ENCODE assay signal across 25 mouse cellular contexts in genomic region chr10:38265564-38265963, GRCm38 (mm10).
A peak's percentile ranks its signal among the peaks of the same experiment; 100 is the strongest.
DNase-seq lines count a peak whose midpoint lies in the region; ATAC-seq and TF ChIP-seq lines count a peak whose summit lies in the region.
"Had no signal": no experiment of that assay in that cellular context is flagged by ENCODE, and none has a peak within 500 bp of the region (broad histone marks: within the 10 kb centered on the region; RNA-seq: fewer than 3 reads in every experiment).

No protein-coding gene starts in this region.

- 71% methylated on average over 3 of the region's 3 CpGs for WGBS in forebrain, embryonic 13.5 days
- WGBS in forebrain, embryonic 12.5 days, result 60% methylated on average over 3 of the region's 3 CpGs
- WGBS in lung, postnatal 0 days, result 34% methylated on average over 3 of the region's 3 CpGs

- no peaks in the 10 kb centered on the region for H3K9me3 ChIP-seq in forebrain, embryonic 13.5 days (replicated peaks)
- H3K9me3 ChIP-seq in forebrain, embryonic 12.5 days, result no peaks in the 10 kb centered on the region
- H3K9me3 ChIP-seq in lung, postnatal 0 days (ENCODE audit: low read length), result no peaks in the 10 kb centered on the region
- H3K9me3 ChIP-seq: embryonic facial prominence, embryonic 10.5 days; embryonic facial prominence, embryonic 13.5 days; heart, embryonic 12.5 days; heart, embryonic 15.5 days; hindbrain, embryonic 13.5 days; intestine, embryonic 15.5 days had no signal

- no peak for TF ChIP-seq CTCF in lung, postnatal 0 days (IDR thresholded peaks at IDR 0.05)

- no peaks in the 10 kb centered on the region for H3K36me3 ChIP-seq in forebrain, embryonic 13.5 days (ENCODE audit: poor library complexity, severe bottlenecking)
- no peaks in the 10 kb centered on the region for H3K36me3 ChIP-seq in forebrain, embryonic 12.5 days (replicated peaks)
- H3K36me3 ChIP-seq in lung, postnatal 0 days (ENCODE audit: insufficient read depth, low read length), result no peaks in the 10 kb centered on the region
- H3K36me3 ChIP-seq: embryonic facial prominence, embryonic 10.5 days; embryonic facial prominence, embryonic 13.5 days; heart, embryonic 12.5 days; heart, embryonic 15.5 days; hindbrain, embryonic 10.5 days; hindbrain, embryonic 13.5 days; intestine, embryonic 15.5 days had no signal

- no peak overlapping the region for H3K4me2 ChIP-seq in forebrain, embryonic 13.5 days
- no peak overlapping the region for H3K4me2 ChIP-seq in forebrain, embryonic 12.5 days
- no peak overlapping the region for H3K4me2 ChIP-seq in lung, postnatal 0 days (replicated peaks; ENCODE audit: low read depth, low read length)
- H3K4me2 ChIP-seq: embryonic facial prominence, embryonic 13.5 days; heart, embryonic 12.5 days; heart, embryonic 15.5 days; hindbrain, embryonic 13.5 days; intestine, embryonic 15.5 days had no signal

- DNase-seq in lung, postnatal 0 days (ENCODE audit: low spot score), result peak; percentile 67
- no peak for DNase-seq in lung, postnatal 14 days
- peak; percentile 21 for DNase-seq in lung, postnatal 25 days (ENCODE audit: low spot score)
- no peak for DNase-seq in urinary bladder, postnatal 25 days (ENCODE audit: low spot score)
- DNase-seq: adrenal gland, adult 2 months; adrenal gland, postnatal 14 days; cerebellum, adult 11-12 months; cerebellum, adult 8-10 months; cerebellum, postnatal 10 days; gastrocnemius, postnatal 25 days; heart, adult 18-20 months; heart, postnatal 10 days; heart, postnatal 36 days had no signal

- H3K27me3 ChIP-seq in forebrain, embryonic 13.5 days, result no peaks in the 10 kb centered on the region
- H3K27me3 ChIP-seq in forebrain, embryonic 12.5 days, result no peaks in the 10 kb centered on the region
- no peaks in the 10 kb centered on the region for H3K27me3 ChIP-seq in lung, postnatal 0 days (replicated peaks; ENCODE audit: insufficient read depth, low read length)
- H3K27me3 ChIP-seq: embryonic facial prominence, embryonic 13.5 days; heart, embryonic 12.5 days; heart, embryonic 15.5 days; hindbrain, embryonic 13.5 days; intestine, embryonic 15.5 days had no signal

- TF ChIP-seq EP300 in lung, postnatal 0 days (IDR thresholded peaks at IDR 0.05), result no peak

- peak; percentile 59; the same call in 1 of the 2 replicates for ATAC-seq in forebrain, embryonic 13.5 days
- no peak for ATAC-seq in forebrain, embryonic 12.5 days (ENCODE audit: low FRiP score)
- ATAC-seq in lung, postnatal 0 days, result peak; percentile 69
- ATAC-seq: CD4-positive, CD25-positive, alpha-beta regulatory T cell, adult 4 months; hindbrain, embryonic 16.5 days; intestine, embryonic 15.5 days had no signal

- no peak overlapping the region for H3K9ac ChIP-seq in forebrain, embryonic 13.5 days
- H3K9ac ChIP-seq in forebrain, embryonic 12.5 days, result no peak overlapping the region
- H3K9ac ChIP-seq in lung, postnatal 0 days (replicated peaks; ENCODE audit: low read depth), result no peak overlapping the region
- H3K9ac ChIP-seq: embryonic facial prominence, embryonic 13.5 days; heart, embryonic 12.5 days; heart, embryonic 15.5 days; hindbrain, embryonic 13.5 days; intestine, embryonic 15.5 days had no signal

- no peaks in the 10 kb centered on the region for H3K4me1 ChIP-seq in forebrain, embryonic 13.5 days
- H3K4me1 ChIP-seq in forebrain, embryonic 12.5 days, result no peaks in the 10 kb centered on the region
- H3K4me1 ChIP-seq in lung, postnatal 0 days (ENCODE audit: insufficient read depth, low read depth, low read length), result no peaks in the 10 kb centered on the region
- H3K4me1 ChIP-seq: embryonic facial prominence, embryonic 10.5 days; embryonic facial prominence, embryonic 13.5 days; heart, embryonic 15.5 days; hindbrain, embryonic 10.5 days; hindbrain, embryonic 13.5 days; intestine, embryonic 15.5 days had no signal

- no peak overlapping the region for H3K4me3 ChIP-seq in forebrain, embryonic 13.5 days
- no peak overlapping the region for H3K4me3 ChIP-seq in forebrain, embryonic 12.5 days (replicated peaks)
- H3K4me3 ChIP-seq in lung, postnatal 0 days (ENCODE audit: low read depth, low read length), result no peak overlapping the region
- H3K4me3 ChIP-seq: embryonic facial prominence, embryonic 10.5 days; embryonic facial prominence, embryonic 13.5 days; erythroblast, embryonic 14.5 days; heart, embryonic 12.5 days; heart, embryonic 15.5 days; hindbrain, embryonic 10.5 days; hindbrain, embryonic 13.5 days; intestine, embryonic 15.5 days had no signal

- no peak overlapping the region for H3K27ac ChIP-seq in forebrain, embryonic 13.5 days
- H3K27ac ChIP-seq in forebrain, embryonic 12.5 days, result no peak overlapping the region
- H3K27ac ChIP-seq in lung, postnatal 0 days (ENCODE audit: low read length), result no peak overlapping the region
- H3K27ac ChIP-seq: embryonic facial prominence, embryonic 10.5 days; embryonic facial prominence, embryonic 13.5 days; heart, embryonic 15.5 days; hindbrain, embryonic 10.5 days; hindbrain, embryonic 13.5 days; intestine, embryonic 15.5 days had no signal

Comparison
In these comparisons a context has a peak if more than half of its experiments do, and no peak if none do; other contexts are left out.
1. DNase-seq: peak in lung, postnatal 0 days (single experiment) and lung, postnatal 25 days (single experiment); none in lung, postnatal 14 days (single experiment) and urinary bladder, postnatal 25 days (single experiment).